Mouse (Mus musculus): ENCODE data around the gene Serpinf1.

DNA sequence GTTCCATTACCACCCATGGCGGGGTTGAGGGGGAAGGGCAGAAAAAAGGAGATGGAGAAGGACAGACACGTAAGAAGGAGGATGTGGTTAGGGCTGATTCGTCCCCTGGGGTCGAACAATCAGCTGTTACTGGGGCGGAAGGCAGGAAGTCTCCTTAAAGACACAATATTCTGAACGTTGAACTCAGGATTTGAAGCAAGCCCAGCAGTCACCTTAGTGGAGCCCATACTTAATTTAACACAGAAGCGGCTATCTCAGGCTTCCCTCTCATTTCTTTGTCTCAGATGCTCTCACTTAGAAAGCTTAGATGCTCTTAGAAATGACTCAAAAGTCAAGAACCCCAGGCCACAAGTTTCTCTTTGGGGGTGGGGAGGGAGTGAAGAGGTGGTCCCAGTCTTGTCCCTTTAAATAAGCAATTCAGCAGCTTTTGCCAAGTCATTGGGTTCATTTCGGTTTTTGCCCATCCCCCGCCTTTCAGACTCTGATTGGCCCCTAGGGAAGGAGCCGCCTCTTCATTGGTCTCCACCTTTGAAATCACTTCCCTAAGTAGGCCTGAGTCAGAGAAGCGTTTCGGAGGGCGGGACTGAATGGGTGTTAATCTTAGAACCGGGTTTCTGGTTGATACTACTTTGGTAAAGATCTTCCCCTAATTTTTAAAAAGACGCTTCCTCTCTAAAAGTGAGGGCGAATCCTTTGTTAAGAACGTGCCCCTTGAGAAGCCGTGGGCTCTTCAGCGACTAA, 37.8 kb upstream of the Serpinf1 start:
- TF ChIP-seq CTCF (IDR thresholded peaks at IDR 0.05; ENCODE audit: borderline replicate concordance, extremely low read depth, insufficient read depth, insufficient read length) (no peak), POLR2A (IDR thresholded peaks at IDR 0.05; ENCODE audit: borderline replicate concordance, extremely low read depth, insufficient read depth, insufficient read length, poor library complexity, severe bottlenecking) (no peak)

Measured in brain, embryonic 14.5 days (tissue).